Mouse (Mus musculus) left cerebral cortex, adult 8-10 months (tissue): Measurements from ENCODE around the gene Chadl. TPM values are rescaled to one million over a fixed set of nuclear protein-coding genes. Genes with fewer than 3 reads are reported as not detected.
"Not testable (repeated sequence)": the region's sequence is repeated elsewhere in the genome, so short reads cannot be mapped to it uniquely, and the experiment has no call there.

Source experiments
- DNase-seq, 2 experiments: peaks; one replicate each; pipeline ENCODE4 v3.0.0; 2022; ENCODE audit warnings: low spot score in 2 of 2
- total RNA-seq, 4 experiments: library from RNA; stranded (reverse); gene quantifications; 2 replicates each; pipeline ENCODE4 v1.2.4; 2022

Gene Chadl
- 10 to 100 TPM in 3 of 4 experiments, 1 to 10 TPM in 1; 9.7 to 14.7 (median 13.1) TPM for total RNA-seq

- DNase-seq, result peak in 1 of 2 experiments; percentile 61
These were observed at the start of gene Chadl for GRCm38 (mm10) chr15:81697175-81697574. Chadl (minus strand) TSS chr15:81697287.

- DNase-seq, result peak in 1 of 2 experiments; percentile 31
These were observed 48.6 kb upstream of the Chadl start for GRCm38 (mm10) chr15:81745601-81746114.

GRCm38 (mm10) chr15:81744992-81745600, 48.0 kb upstream of the Chadl start, which contains the start of the genes Zc3h7b and Rangap1:
Zc3h7b (plus strand) TSS chr15:81745057.
Rangap1 (minus strand) TSS chr15:81745530.
- peak; percentile 52 for DNase-seq

- DNase-seq, result not testable (repeated sequence)
These were observed 45.3 kb upstream of the Chadl start for GRCm38 (mm10) chr15:81742368-81742767.

- no peak for DNase-seq
These were observed 42.8 kb upstream of the Chadl start for GRCm38 (mm10) chr15:81739924-81740323.

- no peak for DNase-seq
These were observed 42.2 kb upstream of the Chadl start for GRCm38 (mm10) chr15:81739296-81739695.

GRCm38 (mm10) chr15:81735075-81735474, 38.0 kb upstream of the Chadl start:
- no peak for DNase-seq

- DNase-seq, result peak; percentile 92 to 99
These were observed 32.9 kb upstream of the Chadl start for GRCm38 (mm10) chr15:81729792-81730635.

- DNase-seq, result peak; percentile 34 to 77
These were observed 32.2 kb upstream of the Chadl start for GRCm38 (mm10) chr15:81729241-81729791.

- no peak for DNase-seq
These were observed 28.9 kb upstream of the Chadl start for GRCm38 (mm10) chr15:81725965-81726364.

- no peak for DNase-seq
These were observed 26.6 kb upstream of the Chadl start for GRCm38 (mm10) chr15:81723653-81724052.

GRCm38 (mm10) chr15:81722361-81722760, 25.3 kb upstream of the Chadl start:
- no peak for DNase-seq

- DNase-seq, result no peak
These were observed 22.0 kb upstream of the Chadl start for GRCm38 (mm10) chr15:81719139-81719531.

GRCm38 (mm10) chr15:81718336-81719138, 21.4 kb upstream of the Chadl start:
- peak; percentile 40 to 80 for DNase-seq

GRCm38 (mm10) chr15:81713742-81714141, 16.7 kb upstream of the Chadl start:
- no peak for DNase-seq

GRCm38 (mm10) chr15:81710801-81711200, 13.7 kb upstream of the Chadl start:
- DNase-seq, result no peak

GRCm38 (mm10) chr15:81709686-81710085, 12.6 kb upstream of the Chadl start:
- no peak for DNase-seq

GRCm38 (mm10) chr15:81708991-81709390, 11.9 kb upstream of the Chadl start:
- no peak for DNase-seq

GRCm38 (mm10) chr15:81703094-81703489, 6.0 kb upstream of the Chadl start:
- DNase-seq, result no peak

- DNase-seq, result no peak
These were observed 5.4 kb upstream of the Chadl start for GRCm38 (mm10) chr15:81702306-81703093.
